Mouse (Mus musculus): ENCODE results near the gene Ppfibp2. TPM values are rescaled to one million over a fixed set of nuclear protein-coding genes. Genes with fewer than 3 reads are reported as not detected.
A peak's percentile ranks its signal among the peaks of the same experiment; 100 is the strongest.

The Ppfibp2 gene
- polyA plus RNA-seq, 1 experiment: 27.0 TPM

GRCm38 (mm10) chr7:107602913-107603312, 7.9 kb downstream of the Ppfibp2 start:
- Histone ChIP-seq H3K4me1 (ENCODE audit: control insufficient read depth, insufficient read depth, low read length) (no peaks in the 10 kb centered on the region), H3K4me3 (replicated peaks; ENCODE audit: extremely low read depth, low read depth, low read length) (no peak overlapping the region)
- WGBS: 77% methylated on average over 6 of the region's 6 CpGs
- DNase-seq: no peak
- TF ChIP-seq POLR2A (IDR thresholded peaks at IDR 0.05; ENCODE audit: borderline replicate concordance, extremely low read depth, low read depth, low read length) (no peak), CTCF (IDR thresholded peaks at IDR 0.05; ENCODE audit: insufficient read depth, low read length) (no peak)

- no peak overlapping the region for H3K4me3 ChIP-seq (replicated peaks; ENCODE audit: extremely low read depth, low read depth, low read length)
- TF ChIP-seq POLR2A (IDR thresholded peaks at IDR 0.05; ENCODE audit: borderline replicate concordance, extremely low read depth, low read depth, low read length) (no peak), CTCF (IDR thresholded peaks at IDR 0.05; ENCODE audit: insufficient read depth, low read length) (no peak)
- 77% methylated on average over 1 of the region's 1 CpGs for WGBS
- no peaks in the 10 kb centered on the region for H3K4me1 ChIP-seq (ENCODE audit: control insufficient read depth, insufficient read depth, low read length)
- DNase-seq: no peak
Measured at GRCm38 (mm10) chr7:107607766-107608165, 12.8 kb downstream of the Ppfibp2 start.

- no peak for DNase-seq
- Histone ChIP-seq H3K4me3 (replicated peaks; ENCODE audit: extremely low read depth, low read depth, low read length) (no peak overlapping the region), H3K4me1 (ENCODE audit: control insufficient read depth, insufficient read depth, low read length) (no peaks in the 10 kb centered on the region)
- TF ChIP-seq POLR2A (IDR thresholded peaks at IDR 0.05; ENCODE audit: borderline replicate concordance, extremely low read depth, low read depth, low read length) (no peak), CTCF (IDR thresholded peaks at IDR 0.05; ENCODE audit: insufficient read depth, low read length) (no peak)
- WGBS: 87% methylated on average over 2 of the region's 2 CpGs
Measured at GRCm38 (mm10) chr7:107609622-107610255, 14.7 kb downstream of the Ppfibp2 start.

GRCm38 (mm10) chr7:107610880-107611279, 15.9 kb downstream of the Ppfibp2 start:
- Histone ChIP-seq H3K4me1 (ENCODE audit: control insufficient read depth, insufficient read depth, low read length) (no peaks in the 10 kb centered on the region), H3K4me3 (replicated peaks; ENCODE audit: extremely low read depth, low read depth, low read length) (no peak overlapping the region)
- DNase-seq: no peak
- TF ChIP-seq POLR2A (IDR thresholded peaks at IDR 0.05; ENCODE audit: borderline replicate concordance, extremely low read depth, low read depth, low read length) (no peak), CTCF (IDR thresholded peaks at IDR 0.05; ENCODE audit: insufficient read depth, low read length) (no peak)
- WGBS: 67% methylated on average over 5 of the region's 5 CpGs

GRCm38 (mm10) chr7:107618028-107618992, 23.3 kb downstream of the Ppfibp2 start:
- no peak for DNase-seq
- Histone ChIP-seq H3K4me3 (replicated peaks; ENCODE audit: extremely low read depth, low read depth, low read length) (no peak overlapping the region), H3K4me1 (ENCODE audit: control insufficient read depth, insufficient read depth, low read length) (no peaks in the 10 kb centered on the region; the same call in 1 of the 2 replicates)
- TF ChIP-seq POLR2A (IDR thresholded peaks at IDR 0.05; ENCODE audit: borderline replicate concordance, extremely low read depth, low read depth, low read length) (no peak), CTCF (IDR thresholded peaks at IDR 0.05; ENCODE audit: insufficient read depth, low read length) (no peak)
- 39% methylated on average over 10 of the region's 11 CpGs for WGBS

GRCm38 (mm10) chr7:107619225-107619624, 24.2 kb downstream of the Ppfibp2 start:
- Histone ChIP-seq H3K4me3 (replicated peaks; ENCODE audit: extremely low read depth, low read depth, low read length) (no peak overlapping the region), H3K4me1 (ENCODE audit: control insufficient read depth, insufficient read depth, low read length) (no peaks in the 10 kb centered on the region; the same call in 1 of the 2 replicates)
- TF ChIP-seq POLR2A (IDR thresholded peaks at IDR 0.05; ENCODE audit: borderline replicate concordance, extremely low read depth, low read depth, low read length) (no peak), CTCF (IDR thresholded peaks at IDR 0.05; ENCODE audit: insufficient read depth, low read length) (no peak)
- DNase-seq: peak; percentile 34
- WGBS: 57% methylated on average over 4 of the region's 4 CpGs

- DNase-seq: no peak
- no peaks in the 10 kb centered on the region; the same call in 1 of the 2 replicates for H3K4me1 ChIP-seq (ENCODE audit: control insufficient read depth, insufficient read depth, low read length)
- 55% methylated on average over 3 of the region's 3 CpGs for WGBS
- no peak for TF ChIP-seq CTCF (IDR thresholded peaks at IDR 0.05; ENCODE audit: insufficient read depth, low read length)
- no peak for TF ChIP-seq POLR2A (IDR thresholded peaks at IDR 0.05; ENCODE audit: borderline replicate concordance, extremely low read depth, low read depth, low read length)
- H3K4me3 ChIP-seq (replicated peaks; ENCODE audit: extremely low read depth, low read depth, low read length): no peak overlapping the region
Measured at GRCm38 (mm10) chr7:107620137-107620536, 25.1 kb downstream of the Ppfibp2 start.

- DNase-seq: no peak
- no peak for TF ChIP-seq CTCF (IDR thresholded peaks at IDR 0.05; ENCODE audit: insufficient read depth, low read length)
- no peak for TF ChIP-seq POLR2A (IDR thresholded peaks at IDR 0.05; ENCODE audit: borderline replicate concordance, extremely low read depth, low read depth, low read length)
- 49% methylated on average over 3 of the region's 3 CpGs for WGBS
- no peaks in the 10 kb centered on the region; the same call in 1 of the 2 replicates for H3K4me1 ChIP-seq (ENCODE audit: control insufficient read depth, insufficient read depth, low read length)
- no peak overlapping the region for H3K4me3 ChIP-seq (replicated peaks; ENCODE audit: extremely low read depth, low read depth, low read length)
Measured at GRCm38 (mm10) chr7:107624432-107624831, 29.4 kb downstream of the Ppfibp2 start.

- DNase-seq: no peak
Measured at GRCm38 (mm10) chr7:107625061-107625460, 30.1 kb downstream of the Ppfibp2 start, which contains the start of gene 5330417H12Rik. Gene 5330417H12Rik, minus strand, starts transcription at chr7:107625161.

More at GRCm38 (mm10) chr7:107625061-107625460, 30.1 kb downstream of the Ppfibp2 start, which contains the start of gene 5330417H12Rik:
- Histone ChIP-seq H3K4me3 (replicated peaks; ENCODE audit: extremely low read depth, low read depth, low read length) (no peak within 1 kb of the TSS), H3K4me1 (ENCODE audit: control insufficient read depth, insufficient read depth, low read length) (no peaks in the 10 kb centered on the region)
- WGBS: 83% methylated on average over 2 of the region's 2 CpGs
- TF ChIP-seq CTCF (IDR thresholded peaks at IDR 0.05; ENCODE audit: insufficient read depth, low read length) (no peak), POLR2A (IDR thresholded peaks at IDR 0.05; ENCODE audit: borderline replicate concordance, extremely low read depth, low read depth, low read length) (no peak)
